Mouse (Mus musculus) heart, embryonic 11.5 days (tissue): ENCODE measurements at regions not wholly inside any gene's neighbourhood (a gene's known extent, or its start where the extent isn't known, plus 50 kb on each side); places are given as distances from the start of the nearest gene placed in this dataset.

Experiments
- ATAC-seq: fragments of 200-750 bp; cut with Nextera tagmentation; replicated peaks from 2 replicates; pipeline ENCODE4 v1.8.0; 2017; ENCODE audit warnings: moderate library complexity; ENCODE audit not compliant: insufficient number of reproducible peaks, low FRiP score, low TSS enrichment
- H3K27ac ChIP-seq: fragments of 300-500 bp; sonication (generic); 2 replicates; pipeline ENCODE4 v1.5.1; 2014; ENCODE audit warnings: mild to moderate bottlenecking, low read depth, low read length
- H3K27me3 ChIP-seq: fragments of 300-500 bp; sonication (generic); 2 replicates; pipeline ENCODE4 v1.6.1; 2014; ENCODE audit warnings: mild to moderate bottlenecking, low read length, mixed read lengths; ENCODE audit not compliant: control insufficient read depth, insufficient read depth
- H3K36me3 ChIP-seq: fragments of 300-500 bp; sonication (generic); 2 replicates; pipeline ENCODE4 v1.6.1; 2014; ENCODE audit warnings: mild to moderate bottlenecking, low read length, moderate library complexity, mixed read lengths; ENCODE audit not compliant: control insufficient read depth, insufficient read depth
- H3K4me1 ChIP-seq: fragments of 300-500 bp; sonication (generic); 2 replicates; pipeline ENCODE4 v1.6.1; 2014; ENCODE audit warnings: low read length; ENCODE audit not compliant: control insufficient read depth, insufficient read depth
- H3K4me2 ChIP-seq: fragments of 300-500 bp; sonication (generic); 2 replicates; pipeline ENCODE4 v1.6.1; 2014; ENCODE audit warnings: mild to moderate bottlenecking, moderate library complexity
- H3K4me3 ChIP-seq: fragments of 300-500 bp; sonication (generic); 2 replicates; pipeline ENCODE4 v1.5.1; 2014; ENCODE audit warnings: low read depth, low read length
- H3K9ac ChIP-seq: fragments of 300-500 bp; sonication (generic); 2 replicates; pipeline ENCODE4 v1.6.1; 2014; ENCODE audit warnings: mild to moderate bottlenecking, low read depth, low read length, moderate library complexity
- H3K9me3 ChIP-seq: fragments of 300-500 bp; sonication (generic); replicated peaks from 2 replicates; pipeline ENCODE4 v1.6.1; 2016; ENCODE audit warnings: low read length; ENCODE audit not compliant: control insufficient read depth
- WGBS: fragments of 180-500 bp; shearing (Covaris S2); extraction: QIAGEN DNeasy Blood & Tissue Kit; methylation state at CpG from one replicate; pipeline ENCODE4 v1.1.7; 2014; ENCODE audit not compliant: insufficient replicate concordance; 5-methylcytosine and 5-hydroxymethylcytosine counted together

DNA sequence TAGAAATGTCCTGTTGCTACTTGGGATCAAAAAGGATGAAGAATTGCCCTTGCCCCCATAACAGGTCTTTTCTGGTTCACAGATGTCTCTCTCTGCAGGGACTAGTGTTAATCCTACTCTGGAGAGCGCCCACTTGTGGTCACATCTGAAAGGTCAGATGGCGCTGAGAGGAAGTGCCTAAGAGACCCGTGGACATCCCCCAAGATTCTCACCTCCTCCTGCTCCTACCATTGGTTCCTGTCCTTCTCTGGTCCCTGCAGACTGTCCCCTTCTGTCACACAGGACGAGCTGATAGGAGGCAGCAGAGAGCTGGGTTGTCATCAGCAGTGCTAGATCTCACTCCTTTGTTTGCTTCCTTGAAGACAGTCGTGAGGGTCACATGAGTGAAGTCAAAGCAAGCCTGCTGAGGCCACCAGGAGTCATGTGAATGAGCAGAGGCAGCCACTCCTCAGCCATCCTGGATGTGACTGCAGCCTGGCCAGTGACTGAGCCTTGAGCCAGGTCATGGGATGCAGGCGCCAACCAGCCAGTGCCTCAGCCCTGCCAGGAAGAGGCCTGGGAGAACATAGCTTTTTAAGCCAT, 420.6 kb downstream of the Matn1 start:
- no peak overlapping the region for H3K4me2 ChIP-seq
- 23% methylated on average over 6 of the region's 6 CpGs for WGBS
- ATAC-seq: no peak
- no peaks in the 10 kb centered on the region for H3K27me3 ChIP-seq
- no peak overlapping the region for H3K9ac ChIP-seq
- H3K36me3 ChIP-seq: no peaks in the 10 kb centered on the region
- H3K27ac ChIP-seq: no peak overlapping the region
- no peaks in the 10 kb centered on the region for H3K9me3 ChIP-seq
- H3K4me1 ChIP-seq: no peaks in the 10 kb centered on the region; the same call in none of the 2 replicates
- H3K4me3 ChIP-seq: no peak overlapping the region

DNA sequence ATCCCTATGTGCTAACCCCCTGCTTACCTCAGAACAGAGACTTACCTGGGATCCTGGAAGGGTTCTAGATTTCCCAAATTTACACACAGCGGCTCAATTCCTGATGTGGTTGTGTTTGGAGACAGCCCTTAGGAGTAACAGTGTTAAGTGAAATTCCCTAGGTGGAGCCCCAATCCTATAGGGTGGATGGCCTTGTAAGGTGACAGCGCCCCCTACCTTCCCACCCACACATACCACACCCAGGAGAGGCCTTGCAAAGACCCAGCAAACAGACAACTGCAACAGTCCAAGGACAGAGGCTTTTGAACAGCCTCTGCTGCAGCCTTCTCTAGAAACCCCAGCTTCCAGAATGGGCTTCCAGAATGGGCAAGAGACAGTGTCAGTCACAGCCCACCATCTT, 421.8 kb downstream of the Matn1 start:
- H3K27ac ChIP-seq: no peak overlapping the region
- no peak overlapping the region for H3K4me2 ChIP-seq
- no peak for ATAC-seq
- no peaks in the 10 kb centered on the region for H3K9me3 ChIP-seq
- no peak overlapping the region for H3K4me3 ChIP-seq
- H3K4me1 ChIP-seq: no peaks in the 10 kb centered on the region; the same call in none of the 2 replicates
- H3K9ac ChIP-seq: no peak overlapping the region
- no peaks in the 10 kb centered on the region for H3K36me3 ChIP-seq
- WGBS: 39% methylated on average over 2 of the region's 2 CpGs
- H3K27me3 ChIP-seq: no peaks in the 10 kb centered on the region

DNA sequence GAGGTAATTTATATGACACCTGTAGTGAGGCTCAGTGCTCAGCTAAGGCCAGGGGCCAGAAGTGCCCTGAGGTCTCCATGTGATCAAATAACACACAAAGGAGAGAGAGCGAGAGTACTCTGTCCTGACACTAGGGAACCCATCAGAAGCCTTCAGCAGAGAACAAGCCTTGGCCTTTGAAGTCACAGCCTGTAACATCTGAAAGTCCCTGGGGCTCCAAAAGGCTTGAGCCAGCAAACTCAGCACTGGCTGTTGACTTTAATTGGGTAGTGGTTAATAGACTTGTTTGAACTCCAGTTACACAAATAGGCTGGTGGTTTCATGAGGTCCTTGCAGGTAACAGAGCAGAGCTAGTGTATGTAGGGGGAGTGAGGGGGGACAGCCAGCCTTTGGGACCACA, 422.5 kb downstream of the Matn1 start:
- Histone ChIP-seq H3K9ac (no peak overlapping the region), H3K36me3 (no peaks in the 10 kb centered on the region), H3K27ac (no peak overlapping the region), H3K4me1 (no peaks in the 10 kb centered on the region; the same call in none of the 2 replicates), H3K27me3 (no peaks in the 10 kb centered on the region), H3K9me3 (no peaks in the 10 kb centered on the region), H3K4me2 (no peak overlapping the region), H3K4me3 (no peak overlapping the region)
- ATAC-seq: no peak
- WGBS: 50% methylated on average over 1 of the region's 1 CpGs

DNA sequence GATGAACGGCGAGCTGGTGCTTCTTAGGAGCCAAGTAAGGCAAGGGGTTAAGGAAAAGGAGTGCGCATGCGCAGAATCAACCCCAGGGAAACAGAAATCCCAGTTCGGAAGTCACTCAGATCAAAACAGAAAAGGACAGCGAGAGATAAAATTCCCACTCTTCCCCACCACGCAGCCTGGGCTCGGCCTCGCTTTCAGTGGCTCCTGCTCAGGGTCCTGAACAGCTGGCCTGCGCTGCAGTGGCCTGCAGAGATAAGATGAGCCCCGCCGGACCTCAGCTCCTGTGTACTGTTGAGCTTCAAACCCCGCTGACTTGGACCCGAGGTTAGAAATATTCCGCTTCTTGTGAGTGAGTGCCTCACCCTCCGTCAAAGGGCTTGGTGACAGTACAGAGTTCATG, 428.3 kb downstream of the Matn1 start:
- H3K27me3 ChIP-seq: no peaks in the 10 kb centered on the region
- H3K36me3 ChIP-seq: no peaks in the 10 kb centered on the region
- no peak overlapping the region for H3K27ac ChIP-seq
- WGBS: 20% methylated on average over 16 of the region's 16 CpGs
- H3K4me2 ChIP-seq: peak overlapping the region; percentile 37
- no peaks in the 10 kb centered on the region for H3K4me1 ChIP-seq
- no peak overlapping the region for H3K9ac ChIP-seq
- ATAC-seq: no peak
- H3K9me3 ChIP-seq: no peaks in the 10 kb centered on the region
- H3K4me3 ChIP-seq: no peak overlapping the region

DNA sequence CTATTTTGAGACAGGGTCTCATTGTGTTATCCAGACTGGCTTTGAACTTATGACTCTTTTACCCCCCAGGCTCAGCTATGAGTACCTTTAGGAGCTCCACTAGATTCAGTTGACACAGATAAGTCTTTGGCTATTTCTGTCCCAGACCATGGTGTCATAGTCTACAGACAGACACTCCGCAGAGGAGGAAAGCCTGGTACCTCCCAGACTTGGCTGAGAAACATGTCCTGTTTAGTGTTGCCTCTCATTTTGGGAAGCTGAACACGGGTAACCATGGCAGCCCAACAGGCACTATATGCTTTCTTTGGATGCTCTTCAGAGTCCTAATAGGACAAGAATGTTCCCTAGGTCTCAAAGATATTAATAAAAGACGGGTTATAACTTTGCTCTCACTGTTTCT, 429.0 kb downstream of the Matn1 start:
- no peak overlapping the region for H3K4me3 ChIP-seq
- 68% methylated on average over 3 of the region's 3 CpGs for WGBS
- no peaks in the 10 kb centered on the region for H3K4me1 ChIP-seq
- H3K4me2 ChIP-seq: no peak overlapping the region
- no peaks in the 10 kb centered on the region for H3K9me3 ChIP-seq
- H3K27me3 ChIP-seq: no peaks in the 10 kb centered on the region
- ATAC-seq: no peak
- no peak overlapping the region for H3K9ac ChIP-seq
- H3K36me3 ChIP-seq: no peaks in the 10 kb centered on the region
- H3K27ac ChIP-seq: no peak overlapping the region

DNA sequence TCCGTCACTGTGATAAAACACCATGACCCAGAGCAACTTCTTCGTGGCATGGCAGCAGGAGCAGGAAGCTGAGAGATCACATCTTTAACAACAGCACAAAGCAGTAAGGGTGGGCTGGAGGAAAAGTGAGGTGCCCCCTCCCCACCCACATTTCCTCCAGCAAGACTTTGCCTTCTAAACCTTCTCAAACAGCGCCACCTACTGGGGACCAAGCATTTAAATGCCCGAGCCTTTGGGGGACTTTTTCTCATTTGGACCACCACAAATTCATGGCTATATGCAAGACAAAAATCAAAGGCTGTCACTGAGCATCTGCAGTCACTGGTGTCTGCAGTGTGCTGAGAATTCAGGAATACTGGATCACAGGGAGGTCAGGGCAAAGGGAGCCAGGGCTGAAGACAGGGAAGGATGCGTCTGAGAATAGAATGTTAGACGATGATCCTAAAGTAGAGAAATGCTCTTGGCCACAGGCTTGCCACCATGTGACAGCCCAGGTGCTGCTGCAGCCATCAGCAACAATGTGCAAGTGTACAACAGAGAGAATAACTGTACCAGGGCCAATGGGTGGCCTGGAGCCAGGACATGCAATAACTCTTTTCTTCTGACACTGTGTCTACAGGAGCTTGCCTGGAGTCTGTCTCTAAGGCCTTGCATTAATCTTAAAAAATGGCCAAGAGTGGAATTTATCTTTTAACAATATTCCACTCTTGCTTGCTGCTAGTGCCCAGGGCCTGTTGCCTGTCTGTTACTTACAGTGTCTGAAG, 430.5 kb downstream of the Matn1 start:
- Histone ChIP-seq H3K4me1 (no peaks in the 10 kb centered on the region), H3K27ac (no peak overlapping the region), H3K27me3 (no peaks in the 10 kb centered on the region), H3K4me3 (no peak overlapping the region), H3K9ac (no peak overlapping the region), H3K9me3 (no peaks in the 10 kb centered on the region), H3K4me2 (no peak overlapping the region), H3K36me3 (no peaks in the 10 kb centered on the region)
- no peak for ATAC-seq
- 84% methylated on average over 6 of the region's 6 CpGs for WGBS

DNA sequence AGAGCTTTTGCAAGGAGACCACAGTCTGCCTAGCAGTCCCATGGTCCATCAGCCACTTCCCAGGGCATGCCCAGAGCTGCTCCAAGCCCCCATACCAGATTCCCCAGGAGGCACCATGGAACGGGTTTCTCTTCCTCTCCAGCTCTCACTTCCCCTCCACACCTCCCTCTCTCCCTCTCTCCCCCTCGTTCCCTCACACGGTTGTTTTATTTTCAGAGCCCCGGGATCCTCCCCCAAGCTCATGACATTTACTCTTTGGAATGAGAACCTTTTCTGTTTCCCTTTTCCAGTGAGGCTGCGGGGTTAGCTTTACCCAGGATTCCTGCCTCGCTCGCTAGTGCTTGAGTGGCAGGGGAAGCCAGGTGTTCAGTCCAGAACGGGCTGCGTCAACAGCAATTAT, 436.9 kb downstream of the Matn1 start:
- Histone ChIP-seq H3K9me3 (no peaks in the 10 kb centered on the region), H3K27ac (peak overlapping the region; percentile 54)
- WGBS: 39% methylated on average over 9 of the region's 9 CpGs

DNA sequence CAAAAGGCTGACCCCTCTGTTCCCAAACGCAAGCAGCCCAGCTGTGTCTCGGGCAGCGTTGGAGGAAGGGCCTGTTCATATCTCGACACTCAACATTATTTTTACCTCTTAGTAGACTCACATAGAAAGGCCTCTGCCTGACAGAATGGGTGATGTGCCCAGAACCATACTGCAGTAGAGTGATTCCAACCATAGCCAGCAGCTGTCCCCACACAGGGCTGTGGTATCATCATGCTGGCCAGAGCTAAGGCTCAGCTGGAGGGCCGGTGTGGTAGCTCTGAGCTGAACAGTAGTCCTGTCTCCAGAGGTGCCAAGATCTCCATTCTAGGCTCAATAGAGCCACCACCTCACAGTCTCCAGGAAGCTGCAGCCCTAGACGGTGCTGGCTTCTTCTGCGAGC, 437.3 kb downstream of the Matn1 start:
- peaks cover 2% of the 10 kb centered on the region; the same call in 1 of the 2 replicates for H3K27me3 ChIP-seq
- H3K9ac ChIP-seq: no peak overlapping the region; the same call in 1 of the 2 replicates
- peak overlapping the region; percentile 54; the same call in 1 of the 2 replicates for H3K27ac ChIP-seq
- no peaks in the 10 kb centered on the region for H3K36me3 ChIP-seq
- H3K9me3 ChIP-seq: no peaks in the 10 kb centered on the region
- H3K4me3 ChIP-seq: no peak overlapping the region
- 71% methylated on average over 7 of the region's 7 CpGs for WGBS
- H3K4me1 ChIP-seq: peaks cover 6% of the 10 kb centered on the region
- H3K4me2 ChIP-seq: no peak overlapping the region
- ATAC-seq: no peak

More for the DNA sequence above, 436.9 kb downstream of the Matn1 start:
- Histone ChIP-seq H3K36me3 (no peaks in the 10 kb centered on the region), H3K4me3 (no peak overlapping the region), H3K4me1 (peaks cover 6% of the 10 kb centered on the region), H3K27me3 (peaks cover 2% of the 10 kb centered on the region; the same call in 1 of the 2 replicates), H3K4me2 (peak overlapping the region; percentile 16; the same call in 1 of the 2 replicates), H3K9ac (peak overlapping the region; percentile 28; the same call in 1 of the 2 replicates)
- ATAC-seq: no peak
